Mouse (Mus musculus): ENCODE measurements around the gene Tbl1xr1. TPM values are rescaled to one million over a fixed set of nuclear protein-coding genes. Genes with fewer than 3 reads are reported as not detected.

Tbl1xr1 gene
- 100 to 1,000 TPM; 123 to 141 (median 137) TPM for total RNA-seq (2022)

- peak; percentile 81 to 94 for DNase-seq (ENCODE audit: low spot score in 2 of 2)
These were observed at the start of gene Tbl1xr1 for GRCm38 (mm10) chr3:22076561-22076935. TSS of gene Tbl1xr1 (plus strand) at chr3:22076652.

DNA sequence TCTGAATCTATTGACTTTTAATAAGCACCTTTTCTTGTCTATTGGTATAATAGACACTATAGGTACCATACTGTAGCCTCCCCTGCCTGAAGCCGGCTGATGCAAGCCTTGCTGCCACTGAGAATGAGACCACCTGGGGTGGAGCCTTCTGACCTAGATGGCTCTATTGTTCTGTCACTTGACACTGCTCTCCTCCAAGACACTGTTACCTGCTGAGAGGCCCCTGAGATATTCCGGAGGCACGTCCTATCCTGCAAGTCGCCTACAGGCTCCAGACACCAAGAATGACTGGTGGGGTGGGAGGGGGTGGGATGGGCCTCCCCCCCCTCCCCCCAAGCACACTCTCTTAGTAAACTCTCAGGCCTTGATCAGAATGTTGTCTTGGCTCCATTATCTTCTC is 38.4 kb upstream of the Tbl1xr1 start:
- no peak for DNase-seq (ENCODE audit: low spot score in 2 of 2)

- DNase-seq (ENCODE audit: low spot score in 2 of 2) = no peak
These were observed 37.2 kb upstream of the Tbl1xr1 start for GRCm38 (mm10) chr3:22039036-22039795.

DNA sequence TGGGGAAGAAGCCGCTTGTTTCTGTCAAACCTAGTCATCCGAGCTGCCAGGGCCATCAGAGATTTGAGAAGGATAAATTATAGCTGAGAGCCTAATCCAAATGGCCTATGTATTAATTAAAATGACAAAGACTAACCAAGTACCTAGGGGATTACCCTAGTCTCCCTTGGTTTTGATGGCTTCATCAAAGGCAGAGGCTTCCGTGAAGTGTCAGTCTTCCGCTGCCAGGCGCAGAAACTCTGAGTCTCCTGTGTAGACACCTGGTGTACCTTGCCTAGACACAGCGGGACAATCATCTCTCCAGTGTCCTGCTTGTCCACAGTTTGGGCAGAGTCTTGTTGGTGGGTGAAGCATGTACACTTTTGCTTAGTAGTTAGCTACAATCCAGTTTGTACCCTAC is 35.8 kb upstream of the Tbl1xr1 start:
- no peak for DNase-seq (ENCODE audit: low spot score in 2 of 2)

DNA sequence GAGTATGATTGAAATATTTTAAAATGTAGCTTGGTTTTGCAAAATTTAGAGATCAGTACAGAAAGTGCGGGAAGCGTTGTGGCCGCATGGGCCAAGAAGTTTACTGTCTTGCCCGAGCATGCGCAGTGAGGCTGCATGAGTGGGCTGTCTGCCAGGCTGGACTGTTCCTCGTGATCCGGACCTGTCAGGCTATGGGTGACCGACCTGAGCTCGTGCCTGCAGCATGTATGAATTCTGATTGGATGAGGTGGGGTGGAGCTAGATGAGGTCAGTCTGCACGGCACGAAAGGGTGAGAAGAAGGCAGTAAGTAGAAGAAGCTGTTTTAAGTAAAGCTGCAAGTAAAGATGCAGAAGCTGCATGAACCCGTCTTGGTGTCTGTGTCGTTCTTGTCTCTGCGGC is 29.2 kb upstream of the Tbl1xr1 start:
- no peak for DNase-seq (ENCODE audit: low spot score in 2 of 2)

- DNase-seq (ENCODE audit: low spot score in 2 of 2) = no peak
These were observed 19.7 kb upstream of the Tbl1xr1 start for GRCm38 (mm10) chr3:22056664-22057328.

DNA sequence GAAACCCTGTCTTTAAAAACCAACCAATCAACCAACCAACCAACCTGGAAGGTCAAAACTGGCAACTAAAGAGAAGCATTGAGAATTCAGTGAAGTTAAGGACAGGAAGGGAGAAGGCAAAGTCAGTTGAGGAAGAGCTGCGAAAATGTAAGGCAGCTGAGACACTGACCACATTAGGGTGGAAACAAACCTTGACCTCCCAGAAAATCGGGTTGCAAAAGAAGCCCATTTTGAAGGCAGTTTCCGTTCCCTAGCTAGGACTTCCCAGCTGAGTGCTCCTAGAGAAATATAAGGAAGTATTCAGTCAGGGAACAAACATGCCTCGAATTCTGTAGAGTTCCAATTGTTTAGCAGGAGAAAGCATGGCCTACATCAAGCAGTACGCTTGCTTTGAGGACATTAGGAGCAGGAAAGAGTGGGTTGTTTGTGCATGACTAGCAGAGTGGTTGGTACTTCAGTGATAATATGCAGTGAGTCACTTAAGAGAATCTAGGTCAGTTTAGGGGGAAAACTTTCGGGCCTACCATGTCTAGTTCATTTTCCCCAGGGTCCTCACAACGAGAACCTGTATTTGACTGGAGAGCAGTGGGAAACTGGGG is 18.1 kb upstream of the Tbl1xr1 start:
- DNase-seq (ENCODE audit: low spot score in 2 of 2) = no peak

- no peak for DNase-seq (ENCODE audit: low spot score in 2 of 2)
These were observed 15.3 kb upstream of the Tbl1xr1 start for GRCm38 (mm10) chr3:22061163-22061562.

DNA sequence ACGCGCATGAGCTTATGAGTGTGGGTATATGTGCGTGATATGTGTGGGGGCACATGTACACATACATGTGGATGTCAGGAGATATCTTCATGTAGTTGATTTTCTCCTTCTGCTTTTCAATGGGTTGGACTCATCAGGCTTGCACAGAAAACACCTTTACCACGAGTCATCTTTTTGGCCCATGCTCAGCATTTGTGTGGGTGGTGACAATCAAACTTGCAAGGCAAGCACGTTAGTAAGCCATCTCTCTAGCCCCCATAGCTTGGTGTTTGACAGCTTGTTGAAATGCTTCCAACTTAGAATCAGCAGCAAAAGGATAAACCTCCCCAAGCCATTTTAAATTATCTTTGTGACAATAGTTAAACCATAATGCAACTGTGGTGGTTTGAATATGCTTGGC is 7.8 kb upstream of the Tbl1xr1 start:
- no peak for DNase-seq (ENCODE audit: low spot score in 2 of 2)

DNA sequence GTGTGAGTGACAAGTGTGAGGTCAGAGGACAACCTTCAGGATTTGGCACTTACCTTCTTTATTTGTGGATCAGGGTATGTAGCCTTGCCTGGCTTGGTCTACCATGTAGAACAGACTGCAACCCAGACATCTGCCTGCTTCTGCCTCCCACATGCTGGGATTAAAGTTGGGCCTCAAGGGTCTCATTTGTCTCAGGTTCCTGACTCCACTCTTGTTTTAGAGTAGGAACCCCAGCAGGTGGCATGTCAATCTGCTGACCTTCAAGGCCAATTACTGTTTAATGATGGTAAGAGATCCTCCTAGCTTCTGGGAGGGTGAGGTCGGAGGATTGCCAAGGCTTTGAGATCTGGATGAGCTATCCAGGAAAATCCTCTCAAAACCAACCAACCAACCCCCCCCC is 2.5 kb upstream of the Tbl1xr1 start:
- DNase-seq (ENCODE audit: low spot score in 2 of 2) = no peak

DNA sequence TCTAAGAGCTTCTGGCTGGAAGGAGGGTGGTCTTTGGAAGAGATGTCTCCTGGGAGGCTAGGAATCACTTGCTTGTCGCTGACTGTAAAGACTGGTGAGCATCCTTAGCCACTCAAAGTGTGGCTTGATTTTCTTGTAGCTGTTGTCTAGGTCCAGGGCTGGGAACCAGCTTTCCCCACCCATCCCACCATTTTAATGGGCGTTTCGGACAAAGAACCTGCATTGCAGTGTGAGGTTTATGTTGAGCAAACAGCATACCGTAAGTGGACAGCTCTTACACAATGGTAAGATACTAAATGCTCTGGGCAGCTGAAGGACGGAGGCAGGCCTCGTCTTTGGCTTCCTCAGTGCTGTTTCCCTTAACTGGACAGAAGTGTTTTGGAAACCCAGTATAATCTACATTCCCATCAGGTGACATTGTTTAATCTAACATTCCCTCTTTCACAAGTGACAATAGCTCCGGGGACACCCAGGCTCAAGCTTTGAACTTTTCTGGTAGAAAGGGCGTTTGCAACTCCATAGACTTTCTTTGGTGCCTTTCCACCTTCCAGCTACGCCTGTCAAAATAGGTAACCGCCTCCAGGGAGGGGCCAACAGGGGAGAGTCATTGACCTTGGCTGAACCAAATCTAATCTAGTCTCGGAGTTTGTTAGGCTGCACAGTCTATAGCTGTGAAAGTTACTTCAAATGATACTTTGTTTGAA is 1.7 kb upstream of the Tbl1xr1 start:
- no peak for DNase-seq (ENCODE audit: low spot score in 2 of 2)

GRCm38 (mm10) chr3:22075517-22075886 is 950 bp upstream of the Tbl1xr1 start:
- peak in 1 of 2 experiments; percentile 58 for DNase-seq (ENCODE audit: low spot score in 2 of 2)

GRCm38 (mm10) chr3:22075887-22076560 is 428 bp upstream of the Tbl1xr1 start:
- DNase-seq (ENCODE audit: low spot score in 2 of 2) = peak; percentile 62 to 80

DNA sequence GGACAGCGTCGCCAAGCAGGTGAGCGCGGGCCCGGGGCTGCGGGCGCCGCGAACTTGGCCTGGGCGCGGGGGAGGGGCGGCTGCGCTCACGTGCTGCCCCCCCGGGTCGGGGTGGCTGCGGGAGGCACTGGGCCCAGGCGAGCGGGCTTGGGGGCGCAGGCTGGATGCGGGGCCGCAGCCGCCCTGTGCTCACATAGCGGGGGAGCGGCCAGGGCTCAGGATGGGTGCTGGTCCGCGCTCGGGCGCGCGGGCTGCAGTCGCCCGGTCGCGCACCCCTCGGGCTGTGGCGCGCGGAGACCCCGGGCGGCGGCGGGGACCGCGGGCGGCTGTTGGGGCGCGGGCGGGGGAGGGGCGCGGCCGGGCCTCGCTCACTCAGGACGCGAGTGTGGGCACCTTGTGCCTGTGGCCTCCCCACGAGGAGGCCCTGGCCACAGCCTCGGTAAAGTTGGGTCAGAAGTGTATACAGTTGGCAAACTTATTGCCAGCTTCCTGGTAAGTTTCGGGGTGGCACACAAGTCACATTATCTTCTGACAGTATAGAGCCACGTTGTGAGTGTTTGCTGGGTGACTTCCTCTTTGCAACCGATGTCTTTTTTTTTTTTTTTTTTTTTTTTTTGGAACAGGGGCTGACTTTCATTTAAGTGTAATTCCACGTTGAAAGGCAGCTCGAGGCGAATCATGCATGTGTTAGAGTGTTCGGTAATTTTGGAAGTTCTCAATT is 644 bp downstream of the Tbl1xr1 start:
- peak in 1 of 2 experiments; percentile 26 for DNase-seq (ENCODE audit: low spot score in 2 of 2)

GRCm38 (mm10) chr3:22077657-22078475 is 1.4 kb downstream of the Tbl1xr1 start:
- peak in 1 of 2 experiments; percentile 37 for DNase-seq (ENCODE audit: low spot score in 2 of 2)

- DNase-seq (ENCODE audit: low spot score in 2 of 2) = no peak
These were observed 2.1 kb downstream of the Tbl1xr1 start for GRCm38 (mm10) chr3:22078529-22078928.

- no peak for DNase-seq (ENCODE audit: low spot score in 2 of 2)
These were observed 5.4 kb downstream of the Tbl1xr1 start for GRCm38 (mm10) chr3:22081869-22082268.

GRCm38 (mm10) chr3:22082823-22083222 is 6.4 kb downstream of the Tbl1xr1 start:
- DNase-seq (ENCODE audit: low spot score in 2 of 2) = no peak

GRCm38 (mm10) chr3:22084222-22084996 is 8.0 kb downstream of the Tbl1xr1 start:
- DNase-seq (ENCODE audit: low spot score in 2 of 2) = no peak

Data from left cerebral cortex, adult 8-10 months (tissue).